In genomic region chr6:124998066-124998465, GRCm38 (mm10) we compare ENCODE assay signal across 8 mouse cellular contexts. TPM values are rescaled to one million over a fixed set of nuclear protein-coding genes. Genes with fewer than 3 reads are reported as not detected.
DNase-seq lines count a peak whose midpoint lies in the region; ATAC-seq and TF ChIP-seq lines count a peak whose summit lies in the region.

No protein-coding gene starts in this region.

- no peaks in the 10 kb centered on the region for H3K36me3 ChIP-seq in forebrain, embryonic 10.5 days (replicated peaks)
- H3K36me3 ChIP-seq in forebrain, embryonic 11.5 days (ENCODE audit: control insufficient read depth, insufficient read depth, low read length) = no peaks in the 10 kb centered on the region
- H3K36me3 ChIP-seq in CH12.LX (replicated peaks in 1 of 2; ENCODE audit: control insufficient read depth in 1 of 2, insufficient read depth in 1 of 2, low read length in 1 of 2) = no peaks in the 10 kb centered on the region
- no peaks in the 10 kb centered on the region for H3K36me3 ChIP-seq in forebrain, embryonic 16.5 days (ENCODE audit: control insufficient read depth, insufficient read depth)
- peaks cover 14% of the 10 kb centered on the region; the same call in 1 of the 2 replicates for H3K36me3 ChIP-seq in limb, embryonic 15.5 days

- H3K27me3 ChIP-seq in forebrain, embryonic 10.5 days (ENCODE audit: poor library complexity, severe bottlenecking) = peaks cover 99% of the 10 kb centered on the region
- peaks cover 58% of the 10 kb centered on the region for H3K27me3 ChIP-seq in forebrain, embryonic 11.5 days (ENCODE audit: control insufficient read depth, insufficient read depth, low read length)
- peaks cover 59% of the 10 kb centered on the region for H3K27me3 ChIP-seq in CH12.LX (replicated peaks)
- peaks cover 23% of the 10 kb centered on the region for H3K27me3 ChIP-seq in forebrain, embryonic 16.5 days (replicated peaks; ENCODE audit: control insufficient read depth, insufficient read depth, low read length)
- peaks cover 83% of the 10 kb centered on the region for H3K27me3 ChIP-seq in limb, embryonic 15.5 days

- TF ChIP-seq CTCF in CH12.LX (conservative IDR thresholded peaks at IDR 0.05 in 1 of 2, IDR thresholded peaks at IDR 0.05 in 1 of 2; ENCODE audit: low read depth in 2 of 2, low read length in 2 of 2) = no peak

- DNase-seq in forebrain, embryonic 10.5 days (ENCODE audit: extremely low spot score, low spot score) = no peak
- DNase-seq in forebrain, embryonic 11.5 days (ENCODE audit: low spot score) = no peak
- no peak for DNase-seq in CH12.LX (ENCODE audit: extremely low read depth)
- no peak for DNase-seq in thymus, postnatal 25 days
- DNase-seq in spleen, postnatal 4 days (ENCODE audit: low spot score in 2 of 2) = no peak
- no peak for DNase-seq in thymus, postnatal 10 days (ENCODE audit: low spot score in 2 of 2)

- H3K79me2 ChIP-seq in CH12.LX (replicated peaks; ENCODE audit: control insufficient read depth, extremely low read depth, insufficient read depth, poor library complexity, severe bottlenecking) = no peaks in the 10 kb centered on the region

- H3K27ac ChIP-seq in forebrain, embryonic 10.5 days = no peak overlapping the region
- H3K27ac ChIP-seq in forebrain, embryonic 11.5 days (ENCODE audit: low read depth, low read length) = no peak overlapping the region
- H3K27ac ChIP-seq in CH12.LX (ENCODE audit: insufficient read depth, low read depth) = no peak overlapping the region
- H3K27ac ChIP-seq in forebrain, embryonic 16.5 days (ENCODE audit: low read length) = no peak overlapping the region
- no peak overlapping the region for H3K27ac ChIP-seq in limb, embryonic 15.5 days

- no peak for TF ChIP-seq POLR2A in CH12.LX (IDR thresholded peaks at IDR 0.05; ENCODE audit: low read depth, low read length)

- H3K4me2 ChIP-seq in forebrain, embryonic 11.5 days (ENCODE audit: low read depth, low read length, severe bottlenecking) = no peak overlapping the region
- 0 out of 2 replicates have a peak overlapping the region, but pooled peaks have one; percentile 24 for H3K4me2 ChIP-seq in CH12.LX (ENCODE audit: insufficient read depth, low read depth, poor library complexity, severe bottlenecking)
- H3K4me2 ChIP-seq in forebrain, embryonic 16.5 days (ENCODE audit: low read length) = peak overlapping the region; percentile 91
- peak overlapping the region; percentile 98 for H3K4me2 ChIP-seq in limb, embryonic 15.5 days

- TF ChIP-seq RAD21 in CH12.LX (IDR thresholded peaks at IDR 0.05; ENCODE audit: low read depth, low read length) = no peak

- ATAC-seq in forebrain, embryonic 11.5 days (replicated peaks; ENCODE audit: low FRiP score) = no peak
- ATAC-seq in forebrain, embryonic 16.5 days = no peak
- no peak for ATAC-seq in limb, embryonic 15.5 days (ENCODE audit: insufficient number of reproducible peaks, low FRiP score, low TSS enrichment, low read depth)

- no peak overlapping the region for H3K9ac ChIP-seq in forebrain, embryonic 11.5 days (ENCODE audit: low read length)
- no peak overlapping the region for H3K9ac ChIP-seq in CH12.LX (ENCODE audit: insufficient read depth, low read depth)
- peak overlapping the region; percentile 90; the same call in 1 of the 2 replicates for H3K9ac ChIP-seq in forebrain, embryonic 16.5 days (replicated peaks; ENCODE audit: low read depth, low read length)
- no peak overlapping the region for H3K9ac ChIP-seq in limb, embryonic 15.5 days

- peaks cover 36% of the 10 kb centered on the region for H3K4me1 ChIP-seq in forebrain, embryonic 10.5 days
- peaks cover 3% of the 10 kb centered on the region; the same call in 1 of the 2 replicates for H3K4me1 ChIP-seq in forebrain, embryonic 11.5 days (replicated peaks; ENCODE audit: control insufficient read depth, insufficient read depth, low read length)
- peaks cover 11 to 12% of the 10 kb centered on the region in 2 experiments for H3K4me1 ChIP-seq in CH12.LX (ENCODE audit: control insufficient read depth in 1 of 2, insufficient read depth in 2 of 2)
- peaks cover 25% of the 10 kb centered on the region for H3K4me1 ChIP-seq in forebrain, embryonic 16.5 days (replicated peaks; ENCODE audit: control insufficient read depth, insufficient read depth, low read length)
- peaks cover 31% of the 10 kb centered on the region for H3K4me1 ChIP-seq in limb, embryonic 15.5 days

- WGBS in forebrain, embryonic 10.5 days = 7% methylated on average over 8 of the region's 8 CpGs
- 7% methylated on average over 8 of the region's 8 CpGs for WGBS in forebrain, embryonic 11.5 days
- 9% methylated on average over 8 of the region's 8 CpGs for WGBS in forebrain, embryonic 16.5 days
- 7% methylated on average over 8 of the region's 8 CpGs for WGBS in limb, embryonic 15.5 days

- in situ Hi-C loops in CH12.LX (cut with MboI; ENCODE audit: low pct_ligation_motif_present, low pct_unique_long_range_greater_than_20kb, low sequenced_read_pairs) = no loop called here

- dilution Hi-C loops in CH12.LX (cut with MboI; ENCODE audit: extremely low pct_ligation_motif_present, extremely low pct_unique_long_range_greater_than_20kb, low sequenced_read_pairs) = no loop called here

- TF ChIP-seq EP300 in CH12.LX (IDR thresholded peaks at IDR 0.05; ENCODE audit: low read length) = no peak

- H3K9me3 ChIP-seq in forebrain, embryonic 10.5 days = no peaks in the 10 kb centered on the region
- H3K9me3 ChIP-seq in forebrain, embryonic 11.5 days (ENCODE audit: control insufficient read depth, low read length) = no peaks in the 10 kb centered on the region
- no peaks in the 10 kb centered on the region for H3K9me3 ChIP-seq in CH12.LX (replicated peaks; ENCODE audit: low read length)
- H3K9me3 ChIP-seq in forebrain, embryonic 16.5 days (ENCODE audit: control insufficient read depth, low read length) = no peaks in the 10 kb centered on the region
- H3K9me3 ChIP-seq in limb, embryonic 15.5 days = no peaks in the 10 kb centered on the region

- peak overlapping the region; percentile 74; the same call in 1 of the 2 replicates for H3K4me3 ChIP-seq in forebrain, embryonic 10.5 days
- no peak overlapping the region for H3K4me3 ChIP-seq in forebrain, embryonic 11.5 days (ENCODE audit: low read depth, low read length)
- no peak overlapping the region for H3K4me3 ChIP-seq in CH12.LX (replicated peaks in 1 of 3; ENCODE audit: low read depth in 2 of 3, low read length in 2 of 3, poor library complexity in 1 of 3)
- H3K4me3 ChIP-seq in forebrain, embryonic 16.5 days (replicated peaks; ENCODE audit: low read length) = peak overlapping the region; percentile 77
- H3K4me3 ChIP-seq in limb, embryonic 15.5 days = peak overlapping the region; percentile 65

TF ChIP-seq in CH12.LX, 34 proteins besides CTCF, POLR2A, EP300 and RAD21 (continues in another document):
- TF ChIP-seq USF1 (IDR thresholded peaks at IDR 0.05; ENCODE audit: low read depth, low read length) (no peak), UBTF (IDR thresholded peaks at IDR 0.05; ENCODE audit: low read depth, low read length) (no peak), SIN3A (IDR thresholded peaks at IDR 0.05; ENCODE audit: low read length) (no peak)

RNA-seq across cellular contexts. Expression of gene Pianp, which starts 1.6 kb away (rescaled TPM):
- 1.4 and 1.7 TPM in 2 replicates for polyA plus RNA-seq in forebrain, embryonic 10.5 days (2016; fragmentation: Nextera tagmentation; extraction: Ambion mirVana)
- 2.5 TPM in 2 replicates for polyA plus RNA-seq in forebrain, embryonic 11.5 days (2014; fragmentation: Nextera tagmentation; extraction: Ambion mirVana)
- total RNA-seq in CH12.LX (2012; rRNA removed) (0.08 TPM in 1 of 2 replicates, not detected in the other), CH12.LX (2014; rRNA removed) (not detected in 2 replicates)
- polyA plus RNA-seq in CH12.LX (2012; ENCODE audit: insufficient read length, low read depth) = not detected in 2 replicates
- 36.6 and 44.7 TPM in 2 replicates for polyA plus RNA-seq in forebrain, embryonic 16.5 days (2015; fragmentation: Nextera tagmentation; extraction: Ambion mirVana)
- polyA plus RNA-seq in limb, embryonic 15.5 days (2015; fragmentation: Nextera tagmentation; extraction: Ambion mirVana) = 20.8 and 21.3 TPM in 2 replicates

RNA-seq across cellular contexts. Expression of gene Zfp384, which starts 10.9 kb away (rescaled TPM):
- polyA plus RNA-seq in forebrain, embryonic 10.5 days (2016; fragmentation: Nextera tagmentation; extraction: Ambion mirVana) = 8.2 and 12.1 TPM in 2 replicates
- polyA plus RNA-seq in forebrain, embryonic 11.5 days (2014; fragmentation: Nextera tagmentation; extraction: Ambion mirVana) = 9.0 and 10.2 TPM in 2 replicates
- total RNA-seq in CH12.LX (2012; rRNA removed) (14.0 and 14.5 TPM in 2 replicates), CH12.LX (2014; rRNA removed) (14.9 and 17.0 TPM in 2 replicates)
- polyA plus RNA-seq in CH12.LX (2012; ENCODE audit: insufficient read length, low read depth) = 32.0 and 34.4 TPM in 2 replicates
- polyA plus RNA-seq in forebrain, embryonic 16.5 days (2015; fragmentation: Nextera tagmentation; extraction: Ambion mirVana) = 15.2 and 19.0 TPM in 2 replicates
- 16.9 and 17.9 TPM in 2 replicates for polyA plus RNA-seq in limb, embryonic 15.5 days (2015; fragmentation: Nextera tagmentation; extraction: Ambion mirVana)

RNA-seq across cellular contexts. Expression of gene Cops7a, which starts 32.7 kb away (rescaled TPM):
- polyA plus RNA-seq in forebrain, embryonic 10.5 days (2016; fragmentation: Nextera tagmentation; extraction: Ambion mirVana) = 136 and 143 TPM in 2 replicates
- polyA plus RNA-seq in forebrain, embryonic 11.5 days (2014; fragmentation: Nextera tagmentation; extraction: Ambion mirVana) = 111 and 122 TPM in 2 replicates
- total RNA-seq in CH12.LX (2012; rRNA removed) (85.6 and 104 TPM in 2 replicates), CH12.LX (2014; rRNA removed) (62.8 and 73.2 TPM in 2 replicates)
- 98.6 and 114 TPM in 2 replicates for polyA plus RNA-seq in CH12.LX (2012; ENCODE audit: insufficient read length, low read depth)
- 94.4 and 96.7 TPM in 2 replicates for polyA plus RNA-seq in forebrain, embryonic 16.5 days (2015; fragmentation: Nextera tagmentation; extraction: Ambion mirVana)
- polyA plus RNA-seq in limb, embryonic 15.5 days (2015; fragmentation: Nextera tagmentation; extraction: Ambion mirVana) = 146 and 160 TPM in 2 replicates

RNA-seq across cellular contexts. Expression of gene Ing4, which starts 41.5 kb away (rescaled TPM):
- polyA plus RNA-seq in forebrain, embryonic 10.5 days (2016; fragmentation: Nextera tagmentation; extraction: Ambion mirVana) = 117 and 121 TPM in 2 replicates
- polyA plus RNA-seq in forebrain, embryonic 11.5 days (2014; fragmentation: Nextera tagmentation; extraction: Ambion mirVana) = 126 and 135 TPM in 2 replicates
- total RNA-seq in CH12.LX (2012; rRNA removed) (23.8 and 27.3 TPM in 2 replicates), CH12.LX (2014; rRNA removed) (31.3 and 32.2 TPM in 2 replicates)
- polyA plus RNA-seq in CH12.LX (2012; ENCODE audit: insufficient read length, low read depth) = 21.3 and 25.1 TPM in 2 replicates
- 200 and 204 TPM in 2 replicates for polyA plus RNA-seq in forebrain, embryonic 16.5 days (2015; fragmentation: Nextera tagmentation; extraction: Ambion mirVana)
- 141 and 146 TPM in 2 replicates for polyA plus RNA-seq in limb, embryonic 15.5 days (2015; fragmentation: Nextera tagmentation; extraction: Ambion mirVana)

RNA-seq across cellular contexts. Expression of gene Acrbp, which starts 51.4 kb away (rescaled TPM):
- polyA plus RNA-seq in forebrain, embryonic 10.5 days (2016; fragmentation: Nextera tagmentation; extraction: Ambion mirVana) = 12.8 and 12.9 TPM in 2 replicates
- polyA plus RNA-seq in forebrain, embryonic 11.5 days (2014; fragmentation: Nextera tagmentation; extraction: Ambion mirVana) = 14.6 and 15.8 TPM in 2 replicates
- total RNA-seq in CH12.LX (2012; rRNA removed) = 3.1 and 3.3 TPM in 2 replicates
- 1.1 and 1.7 TPM in 2 replicates for total RNA-seq in CH12.LX (2014; rRNA removed)
- 4.0 and 4.9 TPM in 2 replicates for polyA plus RNA-seq in CH12.LX (2012; ENCODE audit: insufficient read length, low read depth)
- polyA plus RNA-seq in forebrain, embryonic 16.5 days (2015; fragmentation: Nextera tagmentation; extraction: Ambion mirVana) = 21.4 and 31.6 TPM in 2 replicates
- 9.9 and 12.4 TPM in 2 replicates for polyA plus RNA-seq in limb, embryonic 15.5 days (2015; fragmentation: Nextera tagmentation; extraction: Ambion mirVana)

Comparison
In these comparisons a context has a peak if more than half of its experiments do, and no peak if none do; other contexts are left out.
1. H3K4me3 ChIP-seq: peak in forebrain, embryonic 10.5 days (single experiment), forebrain, embryonic 16.5 days (single experiment) and limb, embryonic 15.5 days (single experiment); none in forebrain, embryonic 11.5 days (single experiment) and CH12.LX (0 of 3).